7 mouse cellular contexts compared by ENCODE assay signal in genomic region chr1:53312989-53313967, GRCm38 (mm10). TPM values are rescaled to one million over a fixed set of nuclear protein-coding genes. Genes with fewer than 3 reads are reported as not detected.
A peak's percentile ranks its signal among the peaks of the same experiment; 100 is the strongest.
DNase-seq lines count a peak whose midpoint lies in the region; ATAC-seq lines count a peak whose summit lies in the region.

Gene Osgepl1, plus strand, starts transcription at chr1:53313624.

- peak; percentile 99 for ATAC-seq in intestine, embryonic 15.5 days

- 2% methylated on average over 27 of the region's 27 CpGs for WGBS in intestine, embryonic 15.5 days
- 4% methylated on average over 27 of the region's 27 CpGs for WGBS in midbrain, embryonic 10.5 days

- H3K27me3 ChIP-seq in intestine, embryonic 15.5 days (replicated peaks) = no peaks in the 10 kb centered on the region
- no peaks in the 10 kb centered on the region for H3K27me3 ChIP-seq in midbrain, embryonic 10.5 days (ENCODE audit: low read depth, poor library complexity, severe bottlenecking)

- H3K36me3 ChIP-seq in intestine, embryonic 15.5 days = no peaks in the 10 kb centered on the region
- peaks cover 51% of the 10 kb centered on the region for H3K36me3 ChIP-seq in midbrain, embryonic 10.5 days

- intact Hi-C loops in gastrocnemius, postnatal 36 days (cut with DNase I) = no loop called here
- intact Hi-C loops in left cerebral cortex, postnatal 25 days (cut with DNase I) = loop anchor here (1.0 kb wide), 1 partner anchor 16 kb away; the partner anchor contains the start of genes Gm28778, Ormdl1 and Pms1

- peak within 1 kb of the TSS; percentile 78 for H3K27ac ChIP-seq in intestine, embryonic 15.5 days
- peak within 1 kb of the TSS; percentile 90 for H3K27ac ChIP-seq in midbrain, embryonic 10.5 days (replicated peaks)

- H3K4me3 ChIP-seq in intestine, embryonic 15.5 days (replicated peaks) = peak within 1 kb of the TSS; percentile 47
- peak within 1 kb of the TSS; percentile 65 for H3K4me3 ChIP-seq in midbrain, embryonic 10.5 days

- peak within 1 kb of the TSS; percentile 54 for H3K9ac ChIP-seq in intestine, embryonic 15.5 days

- no peaks in the 10 kb centered on the region for H3K9me3 ChIP-seq in intestine, embryonic 15.5 days
- no peaks in the 10 kb centered on the region for H3K9me3 ChIP-seq in midbrain, embryonic 10.5 days (replicated peaks)

- no peaks in the 10 kb centered on the region for H3K4me1 ChIP-seq in intestine, embryonic 15.5 days (replicated peaks)
- peaks cover 16% of the 10 kb centered on the region for H3K4me1 ChIP-seq in midbrain, embryonic 10.5 days

- DNase-seq in adrenal gland, adult 2 months = peak; percentile 92
- peak; percentile 79 for DNase-seq in embryo, embryonic 11.5 days (ENCODE audit: low read depth, low spot score)
- DNase-seq in gastrocnemius, postnatal 36 days = peak; percentile 73 to 76
- peak; percentile 87 to 88 for DNase-seq in left cerebral cortex, postnatal 25 days (ENCODE audit: low spot score in 2 of 2)
- peak; percentile 87 for DNase-seq in midbrain, embryonic 10.5 days (ENCODE audit: low spot score)
- DNase-seq in right cerebral cortex, postnatal 4 days = peak; percentile 85

- H3K4me2 ChIP-seq in intestine, embryonic 15.5 days (replicated peaks) = peak within 1 kb of the TSS; percentile 68

RNA-seq across cellular contexts. Expression of gene Osgepl1, which starts in this region (rescaled TPM):
- 10 to 100 TPM; 18.7 to 22.7 TPM for total RNA-seq in adrenal gland, adult 2 months (2021)
- 3.8 and 3.9 TPM in 2 replicates for polyA plus RNA-seq in adrenal gland, adult 2 months (2012; rRNA removed)
- 10 to 100 TPM; 24.2 to 24.5 TPM for total RNA-seq in gastrocnemius, postnatal 36 days (2021)
- 25.5 and 28.2 TPM in 2 replicates for polyA plus RNA-seq in intestine, embryonic 15.5 days (2015; fragmentation: Nextera tagmentation; extraction: Ambion mirVana)
- 10 to 100 TPM; 21.4 to 22.2 TPM for total RNA-seq in left cerebral cortex, postnatal 25 days (2021)
- 31.6 and 34.5 TPM in 2 replicates for polyA plus RNA-seq in midbrain, embryonic 10.5 days (2016; fragmentation: Nextera tagmentation; extraction: Ambion mirVana)

Comparison
In these comparisons a context has a peak if more than half of its experiments do, and no peak if none do; other contexts are left out.
1. Peak in every context shown above with its lines: DNase-seq, ATAC-seq, H3K4me3 ChIP-seq and H3K27ac ChIP-seq.